Mouse (Mus musculus): ENCODE measurements around the gene Wdr5.
"Not testable (repeated sequence)": the region's sequence is repeated elsewhere in the genome, so short reads cannot be mapped to it uniquely, and the experiment has no call there.

Gene Wdr5

GRCm38 (mm10) chr2:27496391-27497028 is 18.4 kb upstream of the Wdr5 start:
- no peak for DNase-seq (ENCODE audit: low spot score in 2 of 2)

- DNase-seq (ENCODE audit: low spot score in 2 of 2): no peak
Observed at GRCm38 (mm10) chr2:27504113-27504885, 10.7 kb upstream of the Wdr5 start.

GRCm38 (mm10) chr2:27505539-27505938 is 9.4 kb upstream of the Wdr5 start:
- no peak for DNase-seq (ENCODE audit: low spot score in 2 of 2)

GRCm38 (mm10) chr2:27506658-27507057 is 8.3 kb upstream of the Wdr5 start:
- DNase-seq (ENCODE audit: low spot score in 2 of 2): not testable (repeated sequence)

GRCm38 (mm10) chr2:27507562-27507961 is 7.4 kb upstream of the Wdr5 start, which contains the start of gene Brd3:
Gene Brd3 (minus strand): TSS chr2:27507662.
- no peak for DNase-seq (ENCODE audit: low spot score in 2 of 2)

GRCm38 (mm10) chr2:27510706-27511105 is 4.3 kb upstream of the Wdr5 start:
- DNase-seq (ENCODE audit: low spot score in 2 of 2): no peak

- no peak for DNase-seq (ENCODE audit: low spot score in 2 of 2)
Observed at GRCm38 (mm10) chr2:27512909-27513308, 2.0 kb upstream of the Wdr5 start.

- no peak for DNase-seq (ENCODE audit: low spot score in 2 of 2)
Observed at GRCm38 (mm10) chr2:27513861-27514260, 1.1 kb upstream of the Wdr5 start.

- DNase-seq (ENCODE audit: low spot score in 2 of 2): peak in 1 of 2 experiments; percentile 11
Observed at GRCm38 (mm10) chr2:27515341-27516166, 597 bp downstream of the Wdr5 start.

- no peak for DNase-seq (ENCODE audit: low spot score in 2 of 2)
Observed at GRCm38 (mm10) chr2:27516289-27516688, 1.3 kb downstream of the Wdr5 start.

GRCm38 (mm10) chr2:27518283-27518682 is 3.3 kb downstream of the Wdr5 start:
- no peak for DNase-seq (ENCODE audit: low spot score in 2 of 2)

GRCm38 (mm10) chr2:27538455-27539330 is 23.7 kb downstream of the Wdr5 start:
- not testable (repeated sequence) for DNase-seq (ENCODE audit: low spot score in 2 of 2)

GRCm38 (mm10) chr2:27539336-27539735 is 24.4 kb downstream of the Wdr5 start:
- no peak for DNase-seq (ENCODE audit: low spot score in 2 of 2)

GRCm38 (mm10) chr2:27539772-27540514 is 25.0 kb downstream of the Wdr5 start:
- peak; percentile 99 to 100 for DNase-seq (ENCODE audit: low spot score in 2 of 2)

- DNase-seq (ENCODE audit: low spot score in 2 of 2): no peak
Observed at GRCm38 (mm10) chr2:27540515-27540836, 25.5 kb downstream of the Wdr5 start.

GRCm38 (mm10) chr2:27541225-27541624 is 26.3 kb downstream of the Wdr5 start:
- DNase-seq (ENCODE audit: low spot score in 2 of 2): no peak

GRCm38 (mm10) chr2:27544613-27545012 is 29.7 kb downstream of the Wdr5 start:
- peak in 1 of 2 experiments; percentile 30 for DNase-seq (ENCODE audit: low spot score in 2 of 2)

GRCm38 (mm10) chr2:27545517-27545916 is 30.6 kb downstream of the Wdr5 start:
- DNase-seq (ENCODE audit: low spot score in 2 of 2): not testable (repeated sequence)

- DNase-seq (ENCODE audit: low spot score in 2 of 2): not testable (repeated sequence)
Observed at GRCm38 (mm10) chr2:27546041-27546440, 31.1 kb downstream of the Wdr5 start.

- no peak for DNase-seq (ENCODE audit: low spot score in 2 of 2)
Observed at GRCm38 (mm10) chr2:27547326-27547725, 32.4 kb downstream of the Wdr5 start.

- no peak for DNase-seq (ENCODE audit: low spot score in 2 of 2)
Observed at GRCm38 (mm10) chr2:27547986-27548385, 33.0 kb downstream of the Wdr5 start.

Data from left cerebral cortex, adult 9 months (tissue).